Mouse (Mus musculus): Measurements from ENCODE around the gene Galk1. TPM values are rescaled to one million over a fixed set of nuclear protein-coding genes. Genes with fewer than 3 reads are reported as not detected.

Gene Galk1
- 39.2 and 41.8 TPM in 2 replicates for polyA plus RNA-seq (2012; rRNA removed)

GRCm38 (mm10) chr11:116012262-116012947 is at the start of gene Galk1:
Gene Galk1 (minus strand): TSS chr11:116012719.
- TF ChIP-seq POLR2A (IDR thresholded peaks at IDR 0.05; ENCODE audit: borderline replicate concordance, extremely low read depth, insufficient read depth, insufficient read length, poor library complexity, severe bottlenecking): peak; percentile 47; the same call in 1 of the 2 replicates
- TF ChIP-seq CTCF (IDR thresholded peaks at IDR 0.05; ENCODE audit: borderline replicate concordance, extremely low read depth, insufficient read depth, insufficient read length): no peak
- peak; percentile 93 for DNase-seq (ENCODE audit: low read depth)

GRCm38 (mm10) chr11:116061641-116062415 is 49.3 kb upstream of the Galk1 start:
- DNase-seq (ENCODE audit: low read depth): no peak
- TF ChIP-seq CTCF (IDR thresholded peaks at IDR 0.05; ENCODE audit: borderline replicate concordance, extremely low read depth, insufficient read depth, insufficient read length) (no peak), POLR2A (IDR thresholded peaks at IDR 0.05; ENCODE audit: borderline replicate concordance, extremely low read depth, insufficient read depth, insufficient read length, poor library complexity, severe bottlenecking) (no peak)

- TF ChIP-seq POLR2A (IDR thresholded peaks at IDR 0.05; ENCODE audit: borderline replicate concordance, extremely low read depth, insufficient read depth, insufficient read length, poor library complexity, severe bottlenecking): no peak
- no peak for TF ChIP-seq CTCF (IDR thresholded peaks at IDR 0.05; ENCODE audit: borderline replicate concordance, extremely low read depth, insufficient read depth, insufficient read length)
Measured at GRCm38 (mm10) chr11:116060596-116060995, 48.1 kb upstream of the Galk1 start.

GRCm38 (mm10) chr11:116059691-116060025 is 47.1 kb upstream of the Galk1 start:
- no peak for DNase-seq (ENCODE audit: low read depth)
- TF ChIP-seq CTCF (IDR thresholded peaks at IDR 0.05; ENCODE audit: borderline replicate concordance, extremely low read depth, insufficient read depth, insufficient read length) (no peak), POLR2A (IDR thresholded peaks at IDR 0.05; ENCODE audit: borderline replicate concordance, extremely low read depth, insufficient read depth, insufficient read length, poor library complexity, severe bottlenecking) (no peak)

More at GRCm38 (mm10) chr11:116060596-116060995, 48.1 kb upstream of the Galk1 start:
- no peak for DNase-seq (ENCODE audit: low read depth)

- no peak for DNase-seq (ENCODE audit: low read depth)
- TF ChIP-seq POLR2A (IDR thresholded peaks at IDR 0.05; ENCODE audit: borderline replicate concordance, extremely low read depth, insufficient read depth, insufficient read length, poor library complexity, severe bottlenecking) (no peak), CTCF (IDR thresholded peaks at IDR 0.05; ENCODE audit: borderline replicate concordance, extremely low read depth, insufficient read depth, insufficient read length) (no peak)
Measured at GRCm38 (mm10) chr11:116058868-116059690, 46.6 kb upstream of the Galk1 start.

GRCm38 (mm10) chr11:116058022-116058614 is 45.6 kb upstream of the Galk1 start:
- TF ChIP-seq CTCF (IDR thresholded peaks at IDR 0.05; ENCODE audit: borderline replicate concordance, extremely low read depth, insufficient read depth, insufficient read length) (no peak), POLR2A (IDR thresholded peaks at IDR 0.05; ENCODE audit: borderline replicate concordance, extremely low read depth, insufficient read depth, insufficient read length, poor library complexity, severe bottlenecking) (no peak)
- no peak for DNase-seq (ENCODE audit: low read depth)

- DNase-seq (ENCODE audit: low read depth): no peak
- TF ChIP-seq CTCF (IDR thresholded peaks at IDR 0.05; ENCODE audit: borderline replicate concordance, extremely low read depth, insufficient read depth, insufficient read length) (no peak), POLR2A (IDR thresholded peaks at IDR 0.05; ENCODE audit: borderline replicate concordance, extremely low read depth, insufficient read depth, insufficient read length, poor library complexity, severe bottlenecking) (no peak)
Measured at GRCm38 (mm10) chr11:116057237-116057881, 44.8 kb upstream of the Galk1 start.

- TF ChIP-seq POLR2A (IDR thresholded peaks at IDR 0.05; ENCODE audit: borderline replicate concordance, extremely low read depth, insufficient read depth, insufficient read length, poor library complexity, severe bottlenecking) (no peak), CTCF (IDR thresholded peaks at IDR 0.05; ENCODE audit: borderline replicate concordance, extremely low read depth, insufficient read depth, insufficient read length) (no peak)
- no peak for DNase-seq (ENCODE audit: low read depth)
Measured at GRCm38 (mm10) chr11:116055873-116056272, 43.4 kb upstream of the Galk1 start.

GRCm38 (mm10) chr11:116053510-116054229 is 41.2 kb upstream of the Galk1 start:
- DNase-seq (ENCODE audit: low read depth): no peak
- TF ChIP-seq POLR2A (IDR thresholded peaks at IDR 0.05; ENCODE audit: borderline replicate concordance, extremely low read depth, insufficient read depth, insufficient read length, poor library complexity, severe bottlenecking) (no peak), CTCF (IDR thresholded peaks at IDR 0.05; ENCODE audit: borderline replicate concordance, extremely low read depth, insufficient read depth, insufficient read length) (no peak)

GRCm38 (mm10) chr11:116050196-116050595 is 37.7 kb upstream of the Galk1 start:
- DNase-seq (ENCODE audit: low read depth): no peak
- TF ChIP-seq POLR2A (IDR thresholded peaks at IDR 0.05; ENCODE audit: borderline replicate concordance, extremely low read depth, insufficient read depth, insufficient read length, poor library complexity, severe bottlenecking) (no peak), CTCF (IDR thresholded peaks at IDR 0.05; ENCODE audit: borderline replicate concordance, extremely low read depth, insufficient read depth, insufficient read length) (no peak)
